Mouse (Mus musculus) urinary bladder, adult 2 months (tissue): ENCODE results near the gene Ptpro. TPM values are rescaled to one million over a fixed set of nuclear protein-coding genes. Genes with fewer than 3 reads are reported as not detected.

Experiments
- DNase-seq: peaks from one replicate; pipeline ENCODE4 v3.0.0; 2022; ENCODE audit warnings: low spot score
- polyA plus RNA-seq: library from polyadenylated mRNA; depleted of rRNA; stranded (reverse); fragments of >200 nt; gene quantifications from 2 replicates; pipeline ENCODE4 v1.2.3, GENCODE M21; 2012; rRNA removed

Gene Ptpro
- polyA plus RNA-seq, 1 experiment: 4.5 TPM

- DNase-seq: no peak
Observed at GRCm38 (mm10) chr6:137497208-137497835, 245.2 kb downstream of the Ptpro start.

GRCm38 (mm10) chr6:137498781-137499180, 246.7 kb downstream of the Ptpro start:
- DNase-seq: no peak

GRCm38 (mm10) chr6:137503009-137503408, 250.9 kb downstream of the Ptpro start:
- DNase-seq: no peak

DNA sequence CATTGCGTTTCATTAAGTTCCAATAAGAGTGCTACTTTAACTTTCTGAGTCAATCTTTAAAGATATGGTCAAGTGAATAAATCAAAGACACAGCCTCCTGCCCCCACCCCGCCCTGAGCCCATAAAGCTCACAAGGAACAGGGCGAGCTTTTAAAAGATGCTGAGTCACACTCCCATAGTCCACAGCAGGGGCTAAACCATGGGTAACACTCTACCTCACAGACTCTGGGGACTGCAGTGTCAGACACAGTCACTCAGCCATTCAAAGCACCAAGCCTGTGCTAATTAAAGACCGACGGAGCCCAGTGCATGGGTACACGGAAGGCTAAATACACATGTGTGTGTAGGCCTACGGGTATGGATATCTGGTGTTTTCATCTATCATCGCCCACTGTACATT, 251.3 kb downstream of the Ptpro start:
- DNase-seq: no peak

- no peak for DNase-seq
Observed at GRCm38 (mm10) chr6:137504052-137504451, 251.9 kb downstream of the Ptpro start.

DNA sequence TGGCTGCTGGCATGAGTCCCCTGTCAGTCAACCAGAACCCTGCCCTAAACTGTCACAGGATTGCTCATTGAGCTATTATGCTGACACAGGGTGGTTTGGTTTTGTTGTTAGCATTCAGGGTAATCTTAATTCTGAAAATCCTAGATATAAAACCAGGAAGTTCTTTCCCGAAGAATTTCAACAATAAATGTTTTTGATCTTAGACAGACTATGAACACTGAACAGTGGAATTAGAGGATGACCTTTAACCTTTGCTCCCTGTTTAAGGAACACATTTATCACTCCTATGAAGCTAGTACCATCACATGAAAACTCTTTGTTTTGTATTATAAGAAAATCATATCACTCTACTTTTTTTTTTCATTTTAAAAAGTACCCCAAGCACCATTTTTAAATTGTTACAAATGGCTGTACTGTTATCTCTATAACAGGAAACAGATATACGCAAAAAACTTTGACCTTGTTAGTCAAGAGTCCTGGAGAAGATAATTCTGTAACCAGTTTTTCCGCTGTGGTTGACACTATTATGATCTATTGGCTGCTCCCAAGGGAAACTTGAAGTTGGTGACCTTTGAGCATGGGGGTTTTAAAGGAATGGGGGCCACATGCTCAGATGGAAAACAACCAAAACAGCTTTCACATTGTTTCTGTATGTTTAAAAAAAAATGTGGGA, 253.6 kb downstream of the Ptpro start:
- DNase-seq: no peak

- DNase-seq: no peak
Observed at GRCm38 (mm10) chr6:137506563-137506962, 254.4 kb downstream of the Ptpro start.

GRCm38 (mm10) chr6:137508936-137509335, 256.8 kb downstream of the Ptpro start:
- DNase-seq: no peak

GRCm38 (mm10) chr6:137509341-137510045, 257.4 kb downstream of the Ptpro start:
- no peak for DNase-seq

DNA sequence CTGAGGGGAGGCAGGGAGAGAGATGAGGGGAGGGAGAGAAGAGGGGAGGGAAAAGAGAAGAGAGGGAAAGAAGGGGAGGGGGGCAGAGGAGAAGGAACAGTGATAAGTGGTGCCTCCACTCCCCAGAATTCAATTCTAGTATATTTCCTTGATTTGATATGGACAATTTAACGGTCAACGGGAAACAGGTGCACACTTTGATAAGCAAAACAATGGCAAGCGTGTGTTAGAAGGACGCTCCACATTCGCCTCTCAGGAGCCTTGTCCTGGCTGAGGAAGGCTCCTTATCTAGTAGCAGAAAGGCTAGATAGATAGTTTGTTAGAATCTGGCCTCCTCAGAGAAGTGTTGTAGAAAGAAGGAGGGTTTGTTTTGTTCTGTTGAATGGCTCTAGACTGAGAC, 260.6 kb downstream of the Ptpro start:
- DNase-seq: no peak

Other genes starting within 250 kb of the Ptpro start
- gene Rerg, start 81.8 kb upstream of the Ptpro start, polyA plus RNA-seq: 33.0 and 38.2 TPM in 2 replicates